Mouse (Mus musculus): Measurements from ENCODE around the gene Ceacam9. TPM values are rescaled to one million over a fixed set of nuclear protein-coding genes. Genes with fewer than 3 reads are reported as not detected.
A peak's percentile ranks its signal among the peaks of the same experiment; 100 is the strongest.
"Not testable (repeated sequence)": the region's sequence is repeated elsewhere in the genome, so short reads cannot be mapped to it uniquely, and the experiment has no call there.

Gene Ceacam9
- polyA plus RNA-seq, 1 experiment from 2014 or later = 0.14 TPM

DNA sequence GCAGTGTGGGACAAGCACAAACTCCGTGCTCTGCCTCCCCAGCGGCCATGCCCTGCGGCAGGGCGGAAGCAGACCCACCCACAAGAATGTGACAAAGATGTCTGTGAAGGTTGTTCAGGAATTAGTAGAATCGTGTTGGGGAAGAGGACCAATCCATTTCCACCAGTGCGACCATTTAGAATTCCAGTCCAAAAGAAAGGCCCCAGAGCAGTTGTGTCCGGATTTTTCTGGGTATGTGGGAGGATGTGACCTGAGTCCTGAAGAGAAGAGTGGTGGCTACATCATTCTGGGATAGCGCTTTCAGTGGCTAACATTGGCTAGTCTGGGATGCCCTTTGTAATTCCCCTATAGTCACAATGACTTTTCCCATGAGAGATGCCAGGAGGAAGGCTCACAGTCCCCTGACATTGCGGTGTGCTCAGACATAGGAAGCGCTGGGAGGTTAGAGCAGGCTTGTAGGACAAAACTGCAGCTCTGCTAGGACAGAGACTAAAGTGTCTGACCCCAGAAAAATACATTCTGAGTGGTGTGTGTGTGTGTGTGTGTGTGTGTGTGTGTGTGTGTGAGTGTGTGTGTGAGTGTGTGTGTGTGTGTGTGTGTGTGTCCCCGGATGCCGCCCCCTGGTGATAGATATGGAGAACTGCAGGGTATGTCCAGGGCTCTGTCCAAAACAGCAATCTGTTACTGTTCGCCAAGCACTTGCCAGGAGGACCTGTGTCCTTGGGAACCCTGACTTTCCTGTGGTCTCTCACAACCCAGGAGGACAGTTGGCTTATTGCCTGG lies 8.9 kb upstream of the Ceacam9 start:
- Histone ChIP-seq H3K4me3 (no peak overlapping the region), H3K27me3 (no peaks in the 10 kb centered on the region), H3K27ac (replicated peaks) (no peak overlapping the region), H3K4me2 (no peak overlapping the region), H3K9ac (no peak overlapping the region), H3K4me1 (replicated peaks) (no peaks in the 10 kb centered on the region), H3K9me3 (no peaks in the 10 kb centered on the region), H3K36me3 (no peaks in the 10 kb centered on the region)
- ATAC-seq (ENCODE audit: low FRiP score, low read depth) = no peak
- 77% methylated on average over 13 of the region's 13 CpGs for WGBS

DNA sequence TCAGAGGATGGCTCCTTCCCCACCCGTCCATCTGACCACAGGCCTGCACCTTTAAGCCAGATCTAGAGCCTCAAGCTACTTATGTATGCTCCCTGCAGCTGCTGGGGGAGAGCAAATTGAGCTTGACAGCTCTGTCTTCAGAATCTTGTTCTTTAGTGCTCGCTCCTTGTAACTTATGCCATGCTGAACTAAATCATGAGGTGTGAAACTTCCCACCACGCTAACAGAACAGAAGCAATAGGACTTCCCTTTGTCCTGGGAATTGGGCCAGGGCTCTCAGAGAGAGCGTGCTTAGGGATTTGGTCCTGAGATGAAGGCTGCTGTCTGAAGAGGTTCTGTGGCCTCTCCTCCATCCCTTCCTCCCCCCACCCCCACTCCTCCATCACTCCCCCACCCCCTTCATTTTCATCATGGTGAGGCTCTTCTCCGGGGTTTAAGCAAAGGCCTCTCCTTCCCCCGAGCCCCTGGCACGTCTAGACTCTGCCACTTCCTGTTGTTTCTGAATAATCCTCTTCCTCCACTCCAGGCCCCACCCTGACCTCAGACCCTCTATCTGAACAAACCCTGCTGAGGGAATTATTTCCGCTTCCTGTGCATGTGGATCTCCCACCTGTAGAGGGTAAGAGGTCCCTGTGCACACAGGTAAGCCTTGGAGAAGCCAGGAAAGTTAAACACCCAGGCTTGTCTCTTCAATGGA lies 5.1 kb upstream of the Ceacam9 start:
- H3K36me3 ChIP-seq; H3K4me1 ChIP-seq (replicated peaks); H3K4me3 ChIP-seq; H3K27me3 ChIP-seq; H3K9ac ChIP-seq; ATAC-seq (ENCODE audit: low FRiP score, low read depth); H3K4me2 ChIP-seq; H3K27ac ChIP-seq (replicated peaks); H3K9me3 ChIP-seq: not testable (repeated sequence)
- WGBS = 48% methylated on average over 8 of the region's 8 CpGs

- not testable (repeated sequence) for H3K9ac ChIP-seq; H3K4me2 ChIP-seq; ATAC-seq (ENCODE audit: low FRiP score, low read depth); H3K4me3 ChIP-seq; H3K9me3 ChIP-seq; H3K27me3 ChIP-seq; H3K36me3 ChIP-seq; H3K27ac ChIP-seq (replicated peaks); H3K4me1 ChIP-seq (replicated peaks)
- WGBS = 79% methylated on average over 3 of the region's 3 CpGs
Observed at GRCm38 (mm10) chr7:16722490-16722889, 761 bp downstream of the Ceacam9 start.

DNA sequence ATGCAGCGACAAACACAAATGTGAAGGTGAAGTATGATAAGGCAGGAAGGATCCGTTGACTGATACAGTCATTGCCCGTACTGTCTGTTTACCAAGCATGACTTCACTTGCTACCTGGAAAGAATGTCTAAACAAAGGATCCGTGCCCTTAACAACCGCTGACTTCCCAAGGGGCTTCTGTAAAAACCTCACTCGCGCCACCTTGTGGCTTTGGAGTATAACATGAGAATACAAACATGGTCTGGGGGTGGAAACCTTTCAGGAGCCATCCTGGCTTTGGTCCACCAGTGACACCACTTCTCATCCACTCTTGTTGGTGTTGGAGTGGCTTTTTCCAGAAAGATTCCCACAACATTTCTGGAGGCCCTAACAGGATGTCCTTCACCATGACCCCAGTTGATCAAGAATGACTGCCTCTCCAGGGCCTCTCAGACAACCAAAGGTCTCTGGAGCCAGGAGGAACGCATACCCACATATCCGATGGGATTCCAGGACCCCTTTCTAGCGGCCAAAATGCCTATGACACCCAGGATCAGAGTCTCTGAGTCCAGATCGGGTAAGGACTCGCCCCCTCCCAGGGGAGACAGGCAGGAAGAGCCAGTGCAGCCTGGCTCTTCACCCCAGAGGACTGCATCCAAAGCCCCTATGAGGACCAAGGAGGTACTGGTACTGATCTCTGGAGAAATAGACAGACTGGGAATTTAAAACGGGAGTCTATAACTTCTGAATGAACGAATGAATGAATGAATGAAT lies 7.0 kb downstream of the Ceacam9 start:
- peak overlapping the region; percentile 40 for H3K4me2 ChIP-seq
- peak; percentile 70 for ATAC-seq (ENCODE audit: low FRiP score, low read depth)
- H3K9me3 ChIP-seq = no peaks in the 10 kb centered on the region
- no peaks in the 10 kb centered on the region for H3K27me3 ChIP-seq
- no peaks in the 10 kb centered on the region for H3K36me3 ChIP-seq
- 0 out of 2 replicates have a peak, but pooled peaks cover 8% of the 10 kb centered on the region for H3K4me1 ChIP-seq (replicated peaks)
- H3K9ac ChIP-seq = no peak overlapping the region
- 30% methylated on average over 14 of the region's 14 CpGs for WGBS
- H3K27ac ChIP-seq (replicated peaks) = peak overlapping the region; percentile 33; the same call in 1 of the 2 replicates
- H3K4me3 ChIP-seq = peak overlapping the region; percentile 6; the same call in 1 of the 2 replicates

- not testable (repeated sequence) for H3K9ac ChIP-seq; H3K27ac ChIP-seq (replicated peaks); H3K4me1 ChIP-seq (replicated peaks); H3K9me3 ChIP-seq; H3K36me3 ChIP-seq; H3K4me3 ChIP-seq; H3K27me3 ChIP-seq
- H3K4me2 ChIP-seq = peak overlapping the region; percentile 40
- ATAC-seq (ENCODE audit: low FRiP score, low read depth) = peak; percentile 54
- WGBS = 8% methylated on average over 7 of the region's 7 CpGs
Observed at GRCm38 (mm10) chr7:16729563-16729962, 7.8 kb downstream of the Ceacam9 start.

DNA sequence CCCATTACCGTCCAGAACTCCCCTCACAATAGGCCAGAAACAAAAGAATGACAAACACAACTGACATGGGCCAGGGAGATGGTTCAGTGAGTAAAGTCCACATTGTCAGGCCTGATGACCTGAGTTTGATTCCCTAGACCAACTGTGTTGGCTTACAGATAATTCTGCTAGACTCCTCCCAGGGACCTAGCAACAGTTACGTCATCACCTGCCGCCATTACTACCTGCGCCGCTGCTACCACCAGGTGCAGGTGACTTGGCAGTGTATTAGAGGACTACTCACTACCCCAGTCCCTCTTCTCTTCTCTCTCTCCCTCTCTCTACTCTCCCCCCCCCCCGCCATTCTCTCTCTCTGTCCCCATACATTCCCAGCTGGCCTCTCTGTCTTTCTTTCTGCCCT lies 9.1 kb downstream of the Ceacam9 start:
- H3K9me3 ChIP-seq = no peaks in the 10 kb centered on the region
- H3K27ac ChIP-seq (replicated peaks) = no peak overlapping the region
- H3K4me3 ChIP-seq = no peak overlapping the region
- H3K4me1 ChIP-seq (replicated peaks) = 0 out of 2 replicates have a peak, but pooled peaks cover 8% of the 10 kb centered on the region
- no peaks in the 10 kb centered on the region for H3K36me3 ChIP-seq
- no peak overlapping the region for H3K4me2 ChIP-seq
- ATAC-seq (ENCODE audit: low FRiP score, low read depth) = no peak
- H3K27me3 ChIP-seq = no peaks in the 10 kb centered on the region
- H3K9ac ChIP-seq = no peak overlapping the region
- 93% methylated on average over 6 of the region's 6 CpGs for WGBS

GRCm38 (mm10) chr7:16731893-16732422 lies 10.2 kb downstream of the Ceacam9 start:
- no peak overlapping the region for H3K4me2 ChIP-seq
- H3K27me3 ChIP-seq = no peaks in the 10 kb centered on the region
- H3K9ac ChIP-seq = no peak overlapping the region
- no peak for ATAC-seq (ENCODE audit: low FRiP score, low read depth)
- WGBS = 58% methylated on average over 7 of the region's 7 CpGs
- H3K27ac ChIP-seq (replicated peaks) = no peak overlapping the region
- H3K36me3 ChIP-seq = no peaks in the 10 kb centered on the region
- no peaks in the 10 kb centered on the region for H3K9me3 ChIP-seq
- H3K4me1 ChIP-seq (replicated peaks) = 0 out of 2 replicates have a peak, but pooled peaks cover 8% of the 10 kb centered on the region
- H3K4me3 ChIP-seq = no peak overlapping the region

- no peaks in the 10 kb centered on the region for H3K27me3 ChIP-seq
- H3K4me2 ChIP-seq = peak overlapping the region; percentile 92
- H3K9ac ChIP-seq = peak overlapping the region; percentile 33
- peak overlapping the region; percentile 78 for H3K4me3 ChIP-seq
- H3K9me3 ChIP-seq = no peaks in the 10 kb centered on the region
- peak; percentile 17 for ATAC-seq (ENCODE audit: low FRiP score, low read depth)
- 40% methylated on average over 10 of the region's 10 CpGs for WGBS
- H3K27ac ChIP-seq (replicated peaks) = no peak overlapping the region
- peaks cover 21% of the 10 kb centered on the region for H3K4me1 ChIP-seq (replicated peaks)
- no peaks in the 10 kb centered on the region for H3K36me3 ChIP-seq
Observed at GRCm38 (mm10) chr7:16737606-16738072, 15.9 kb downstream of the Ceacam9 start.

GRCm38 (mm10) chr7:16738073-16738696 lies 16.5 kb downstream of the Ceacam9 start, which contains the start of gene Ap2s1:
TSS of gene Ap2s1 (plus strand) at chr7:16738410.
- WGBS = under 1% methylated on average over 34 of the region's 34 CpGs
- H3K27ac ChIP-seq (replicated peaks) = peak within 1 kb of the TSS; percentile 58
- H3K36me3 ChIP-seq = peaks cover 2% of the 10 kb centered on the region; the same call in 1 of the 2 replicates
- H3K9me3 ChIP-seq = no peaks in the 10 kb centered on the region
- peak within 1 kb of the TSS; percentile 92 for H3K4me2 ChIP-seq
- H3K4me1 ChIP-seq (replicated peaks) = peaks cover 21% of the 10 kb centered on the region
- H3K9ac ChIP-seq = peak within 1 kb of the TSS; percentile 87
- ATAC-seq (ENCODE audit: low FRiP score, low read depth) = peak; percentile 96
- H3K4me3 ChIP-seq = peak within 1 kb of the TSS; percentile 78
- H3K27me3 ChIP-seq = no peaks in the 10 kb centered on the region

- Histone ChIP-seq H3K27ac (replicated peaks) (0 out of 2 replicates have a peak overlapping the region, but pooled peaks have one; percentile 58), H3K9me3 (no peaks in the 10 kb centered on the region), H3K27me3 (no peaks in the 10 kb centered on the region), H3K4me1 (replicated peaks) (peaks cover 21% of the 10 kb centered on the region), H3K36me3 (peaks cover 12% of the 10 kb centered on the region), H3K4me3 (peak overlapping the region; percentile 78), H3K4me2 (peak overlapping the region; percentile 92), H3K9ac (peak overlapping the region; percentile 87)
- 59% methylated on average over 10 of the region's 10 CpGs for WGBS
- no peak for ATAC-seq (ENCODE audit: low FRiP score, low read depth)
Observed at GRCm38 (mm10) chr7:16739056-16739604, 17.4 kb downstream of the Ceacam9 start.

DNA sequence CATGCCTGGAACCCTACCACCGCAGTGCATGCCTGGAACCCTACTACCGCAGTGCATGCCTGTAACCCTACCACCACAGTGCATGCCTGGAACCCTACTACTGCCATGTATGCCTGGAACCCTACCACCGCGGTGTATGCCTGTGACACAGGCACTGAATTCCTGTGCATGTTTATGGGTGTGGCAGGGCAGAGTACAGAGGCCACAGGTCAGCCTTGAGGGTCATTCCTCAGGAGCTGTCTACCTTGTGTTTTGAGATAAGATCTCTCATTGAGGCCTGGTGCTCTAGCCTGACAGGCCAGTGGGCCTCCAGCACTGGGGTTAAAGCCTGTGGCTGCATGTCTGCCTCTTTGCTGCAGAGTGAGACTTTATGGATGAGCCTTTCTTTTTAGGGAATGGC lies 23.6 kb downstream of the Ceacam9 start:
- no peaks in the 10 kb centered on the region for H3K9me3 ChIP-seq
- H3K36me3 ChIP-seq = peaks cover 42% of the 10 kb centered on the region
- no peaks in the 10 kb centered on the region for H3K27me3 ChIP-seq
- no peak overlapping the region for H3K27ac ChIP-seq (replicated peaks)
- H3K4me1 ChIP-seq (replicated peaks) = peaks cover under 1% of the 10 kb centered on the region; the same call in 1 of the 2 replicates
- H3K9ac ChIP-seq = no peak overlapping the region
- 92% methylated on average over 4 of the region's 4 CpGs for WGBS
- no peak overlapping the region for H3K4me3 ChIP-seq
- ATAC-seq (ENCODE audit: low FRiP score, low read depth) = no peak
- H3K4me2 ChIP-seq = no peak overlapping the region
